Mouse (Mus musculus): Measurements from ENCODE around the gene Errfi1. TPM values are rescaled to one million over a fixed set of nuclear protein-coding genes. Genes with fewer than 3 reads are reported as not detected.

The Errfi1 gene
- 24.6 TPM for polyA plus RNA-seq (2017; shearing (Covaris generic))

DNA sequence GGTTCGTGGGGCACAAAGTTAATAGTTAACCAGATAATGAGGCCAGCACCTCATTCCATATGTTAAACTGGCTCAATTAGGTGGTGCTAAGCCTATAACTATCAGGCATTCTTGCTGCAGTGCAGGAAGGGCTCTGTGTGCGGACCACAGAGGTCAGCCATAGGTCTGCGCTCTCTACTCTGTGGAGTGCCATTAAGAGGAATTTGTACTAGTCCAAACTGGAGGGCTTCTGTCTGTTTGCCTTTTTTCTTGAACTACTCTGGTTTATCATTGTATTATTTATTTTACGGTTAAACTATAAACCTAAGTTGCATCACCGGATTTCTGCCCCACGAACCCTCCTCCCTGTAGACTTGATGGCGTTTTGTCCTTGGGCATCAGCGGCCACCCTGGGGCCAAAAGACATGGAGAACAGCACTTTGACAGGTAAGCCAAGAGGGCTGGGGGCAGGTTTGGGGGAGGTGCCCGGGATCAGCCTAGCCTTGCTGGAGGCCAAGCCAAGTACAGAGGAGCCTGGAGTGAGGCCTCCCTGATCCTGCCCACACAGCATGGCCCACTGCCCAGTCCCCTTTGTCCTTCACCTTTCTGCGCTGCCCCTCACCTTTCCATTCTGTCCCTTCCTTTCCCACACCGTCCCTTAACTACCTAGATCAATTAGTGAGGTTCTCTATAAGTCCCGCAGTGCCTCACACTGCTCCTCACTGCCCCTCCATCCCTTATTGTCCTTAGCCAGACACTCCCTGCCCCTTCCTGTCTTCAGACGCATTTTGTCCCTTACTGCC lies at the start of gene Errfi1:
TSS of gene Errfi1 (plus strand) at position 240 of the 782 bp plus-strand sequence.

DNA sequence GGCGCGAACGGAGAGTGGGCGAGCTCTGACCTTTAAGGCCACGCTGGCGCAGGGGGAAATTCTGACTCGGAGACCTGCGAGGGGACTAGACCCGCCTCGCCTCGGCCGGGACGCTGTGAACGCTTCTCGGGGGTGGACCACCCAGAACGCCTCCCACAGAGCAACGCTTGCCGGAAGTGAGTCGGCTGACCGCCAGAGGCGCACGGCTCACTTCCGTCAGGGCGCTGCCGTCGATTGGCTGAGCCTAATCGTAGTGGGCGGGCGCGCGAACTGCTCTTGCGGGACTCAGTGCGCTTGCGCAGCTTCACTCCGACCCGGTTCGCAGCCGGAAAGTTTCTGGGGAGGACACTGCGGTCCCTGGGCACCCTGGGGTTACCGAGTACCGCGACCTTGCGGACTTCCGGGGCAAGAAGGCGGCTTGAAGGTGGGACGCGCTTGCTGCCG lies 60.6 kb downstream of the Errfi1 start, which contains the start of the genes Park7 and Tnfrsf9:
TSS of gene Park7 (minus strand) at position 148 of the 444 bp plus-strand sequence.
TSS of gene Tnfrsf9 (plus strand) at position 273 of the 444 bp plus-strand sequence.

Other genes starting within 250 kb of the Errfi1 start
- gene Slc45a1, start 201.7 kb upstream of the Errfi1 start, polyA plus RNA-seq (2017; shearing (Covaris generic)): not detected
- gene Park7, start 60.5 kb downstream of the Errfi1 start, polyA plus RNA-seq (2017; shearing (Covaris generic)): 197 TPM
- 12.8 TPM for gene Tnfrsf9, start 60.6 kb downstream of the Errfi1 start, polyA plus RNA-seq (2017; shearing (Covaris generic))
- not detected for gene Uts2, start 143.2 kb downstream of the Errfi1 start, polyA plus RNA-seq (2017; shearing (Covaris generic))
- gene Per3, start 190.7 kb downstream of the Errfi1 start, polyA plus RNA-seq (2017; shearing (Covaris generic)): 1.4 TPM
- 59.7 TPM for gene Vamp3, start 204.0 kb downstream of the Errfi1 start, polyA plus RNA-seq (2017; shearing (Covaris generic))
- gene Gm13090, start 235.7 kb downstream of the Errfi1 start, polyA plus RNA-seq (2017; shearing (Covaris generic)): not detected